Mouse (Mus musculus) left cerebral cortex, adult 6 months (tissue): Measurements from ENCODE around the gene Mrvi1. TPM values are rescaled to one million over a fixed set of nuclear protein-coding genes. Genes with fewer than 3 reads are reported as not detected.

Source experiments
- long read RNA-seq, 2 experiments: library from polyadenylated mRNA; unstranded; transcript quantifications; one replicate each; pipeline ENCODE4 v2.0.0; 2019 to 2020
- polyA plus RNA-seq: library from polyadenylated mRNA; unstranded; fragments of <200 nt; fragmentation: Nextera tagmentation; gene quantifications from 2 replicates; pipeline ENCODE4 v1.2.3, GENCODE M21; 2021

The Mrvi1 gene
- polyA plus RNA-seq, result 0.56 and 0.70 TPM in 2 replicates
- long read RNA-seq, experiment 1, partial matches to known transcripts, result 0 of 2 reads
- long read RNA-seq, experiment 1, other reads (novel, unspliced or antisense), result 2 of 2 reads
- long read RNA-seq, experiment 2, partial matches to known transcripts, result 0 of 2 reads
- long read RNA-seq, experiment 2, other reads (novel, unspliced or antisense), result 0 of 2 reads

DNA sequence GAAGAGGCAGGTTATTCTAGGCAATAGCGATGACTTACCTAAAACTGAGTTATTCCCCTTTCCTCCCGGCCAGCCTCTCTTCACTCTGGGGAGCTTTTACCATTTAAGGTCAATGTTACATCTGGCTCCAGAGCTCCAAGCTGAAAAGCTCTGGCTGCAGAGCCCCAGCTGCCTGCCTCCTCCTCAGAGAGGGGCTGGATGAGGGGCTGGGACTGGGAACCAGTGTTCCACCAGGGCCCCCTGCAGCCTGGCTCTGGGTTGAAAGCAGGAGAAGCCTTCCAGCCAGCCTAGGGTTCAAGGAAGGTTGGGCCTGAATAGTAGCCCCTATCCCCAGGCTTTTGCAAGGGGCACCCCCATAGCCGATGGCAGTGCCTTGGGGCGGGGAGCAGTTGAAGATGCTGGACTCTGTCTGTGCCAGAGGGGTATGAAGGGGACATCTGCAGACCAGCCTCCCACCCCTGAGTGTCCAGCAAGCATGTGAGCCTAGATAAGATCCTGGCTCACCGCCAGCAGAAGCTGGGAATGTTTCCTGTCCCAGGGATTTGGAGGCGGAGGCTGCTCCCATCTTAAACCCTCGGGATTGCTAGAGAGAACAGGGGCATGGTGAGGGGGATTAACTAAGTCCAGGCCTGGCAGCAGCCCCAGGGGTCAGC lies at the start of gene Mrvi1:
Gene Mrvi1, minus strand, starts transcription at position 409 of the 653 bp plus-strand sequence.

DNA sequence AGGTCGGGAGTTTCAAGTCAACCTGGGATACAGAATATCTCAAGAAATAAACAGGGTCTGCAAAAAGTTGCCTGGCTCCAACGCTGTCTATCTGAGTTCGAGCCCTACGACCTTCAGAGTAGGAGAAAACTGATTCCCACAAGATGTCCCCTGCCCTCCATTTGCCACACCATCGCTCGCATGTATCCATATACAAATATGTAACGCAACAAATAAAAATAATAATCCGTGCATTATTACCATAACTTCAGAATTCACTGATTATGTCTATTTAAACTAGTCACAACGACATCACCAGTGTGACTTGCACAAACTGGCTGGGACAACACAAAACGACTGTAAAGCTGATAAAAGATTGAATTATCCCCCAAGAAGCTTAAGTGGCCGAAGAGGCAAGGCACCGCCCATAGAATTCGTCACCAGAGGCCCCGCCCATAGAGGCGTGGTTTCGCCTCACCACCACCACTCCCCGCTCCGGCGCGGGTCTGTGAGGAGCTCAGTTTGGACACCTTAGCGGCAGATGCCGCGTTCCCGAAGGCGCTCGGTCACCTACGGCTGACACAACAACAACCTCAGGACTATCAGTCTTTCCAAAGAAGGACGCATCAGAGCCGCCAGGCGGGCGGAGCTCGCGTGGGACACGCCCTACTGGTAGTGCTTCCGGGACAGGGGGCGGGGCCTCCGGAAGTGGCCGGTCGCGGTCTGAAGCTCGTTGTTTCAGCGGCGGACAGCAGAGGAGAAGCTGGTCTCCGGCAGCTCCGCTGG lies 46.2 kb upstream of the Mrvi1 start, which contains the start of gene Ctr9:
Gene Ctr9, plus strand, starts transcription at position 671 of the 765 bp plus-strand sequence.

DNA sequence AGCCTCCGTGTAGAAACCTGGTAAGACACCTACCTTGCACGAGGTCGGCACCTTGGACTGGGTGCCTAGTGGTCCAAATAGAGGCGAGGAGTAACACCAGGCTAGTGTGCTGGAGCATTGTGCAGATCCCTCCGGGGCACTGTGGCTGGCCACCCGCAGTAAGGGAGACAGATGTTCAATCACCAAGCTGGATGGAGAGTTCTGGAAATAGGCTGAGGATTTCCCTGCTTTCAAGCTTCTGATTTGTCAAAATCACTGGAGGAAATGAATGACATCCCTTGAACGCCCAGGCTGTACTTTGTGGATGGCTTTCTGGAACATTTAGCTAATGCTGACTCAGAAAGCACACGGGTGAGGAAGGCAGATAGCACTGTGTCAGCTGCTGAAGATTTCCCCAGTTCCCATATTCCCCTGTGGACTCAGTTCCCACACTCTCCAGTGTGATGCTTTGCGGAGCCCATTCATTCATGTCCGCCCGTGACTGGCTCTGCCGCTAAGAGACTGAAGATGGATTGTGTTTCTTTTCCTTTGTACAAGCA lies 119.4 kb downstream of the Mrvi1 start, which contains the start of gene Lyve1:
Gene Lyve1, minus strand, starts transcription at position 489 of the 539 bp plus-strand sequence.

GRCm38 (mm10) chr7:110843916-110844874 lies 138.1 kb downstream of the Mrvi1 start, which contains the start of gene Rnf141:
Gene Rnf141 (minus strand): TSS chr7:110844457.

Other genes starting within 250 kb of the Mrvi1 start
- 8.5 and 8.8 TPM in 2 replicates for gene Ampd3, start 214.3 kb downstream of the Mrvi1 start, polyA plus RNA-seq
- gene Rnf141, start 138.0 kb downstream of the Mrvi1 start, polyA plus RNA-seq, result 172 and 182 TPM in 2 replicates
- gene Lyve1, start 119.2 kb downstream of the Mrvi1 start, polyA plus RNA-seq, result 0.17 and 0.75 TPM in 2 replicates
- 19.0 and 27.6 TPM in 2 replicates for gene Ctr9, start 46.5 kb upstream of the Mrvi1 start, polyA plus RNA-seq
- gene Eif4g2, start 100.6 kb upstream of the Mrvi1 start, polyA plus RNA-seq, result 82.7 and 96.8 TPM in 2 replicates